Mouse (Mus musculus) neural tube, embryonic 14.5 days (tissue): ENCODE measurements at regions not wholly inside any gene's neighbourhood (a gene's known extent, or its start where the extent isn't known, plus 50 kb on each side); places are given as distances from the start of the nearest gene placed in this dataset.

Experiments
- ATAC-seq: fragments of 200-750 bp; cut with Nextera tagmentation; 2 replicates; pipeline ENCODE4 v1.8.0; 2017; ENCODE audit warnings: low read depth, mild to moderate bottlenecking, moderate TSS enrichment, moderate library complexity
- H3K27ac ChIP-seq: fragments of 300-500 bp; sonication (generic); 2 replicates; pipeline ENCODE4 v1.5.1; 2014; ENCODE audit warnings: low read depth, mild to moderate bottlenecking, control low read depth, low read length, moderate library complexity, mixed read lengths
- H3K27me3 ChIP-seq: fragments of 300-500 bp; sonication (generic); 2 replicates; pipeline ENCODE4 v1.6.1; 2014; ENCODE audit warnings: low read length; ENCODE audit not compliant: control insufficient read depth, insufficient read depth
- H3K36me3 ChIP-seq: fragments of 300-500 bp; sonication (generic); 2 replicates; pipeline ENCODE4 v1.6.1; 2014; ENCODE audit warnings: low read length, mixed read lengths; ENCODE audit not compliant: control insufficient read depth, insufficient read depth
- H3K4me1 ChIP-seq: fragments of 300-500 bp; sonication (generic); 2 replicates; pipeline ENCODE4 v1.6.1; 2014; ENCODE audit warnings: low read length; ENCODE audit not compliant: control insufficient read depth, insufficient read depth
- H3K4me2 ChIP-seq: fragments of 300-500 bp; sonication (generic); 2 replicates; pipeline ENCODE4 v1.6.1; 2014; ENCODE audit warnings: mild to moderate bottlenecking, low read depth, low read length, control low read depth
- H3K4me3 ChIP-seq: fragments of 300-500 bp; sonication (generic); 2 replicates; pipeline ENCODE4 v1.5.1; 2014; ENCODE audit warnings: low read depth, low read length, control low read depth, mixed read lengths
- H3K9ac ChIP-seq: fragments of 300-500 bp; sonication (generic); replicated peaks from 2 replicates; pipeline ENCODE4 v1.6.1; 2014; ENCODE audit warnings: low read depth, mild to moderate bottlenecking, control low read depth, low read length, mixed read lengths
- H3K9me3 ChIP-seq: fragments of 300-500 bp; sonication (generic); 2 replicates; pipeline ENCODE4 v1.6.1; 2016; ENCODE audit warnings: low read length; ENCODE audit not compliant: control insufficient read depth
- WGBS: fragments of 180-500 bp; shearing (Covaris S2); extraction: QIAGEN DNeasy Blood & Tissue Kit; methylation state at CpG from one replicate; pipeline ENCODE4 v1.1.7; 2014; 5-methylcytosine and 5-hydroxymethylcytosine counted together

GRCm38 (mm10) chr7:52399513-52399912, 384.0 kb upstream of the 1700015G11Rik start:
- Histone ChIP-seq H3K27me3 (no peaks in the 10 kb centered on the region), H3K27ac (no peak overlapping the region), H3K4me1 (no peaks in the 10 kb centered on the region), H3K9ac (no peak overlapping the region), H3K4me2 (no peak overlapping the region), H3K36me3 (no peaks in the 10 kb centered on the region), H3K4me3 (no peak overlapping the region), H3K9me3 (no peaks in the 10 kb centered on the region)
- no peak for ATAC-seq
- WGBS: 70% methylated on average over 3 of the region's 3 CpGs

GRCm38 (mm10) chr7:52391793-52392192, 376.3 kb upstream of the 1700015G11Rik start:
- Histone ChIP-seq H3K4me1 (no peaks in the 10 kb centered on the region), H3K27me3 (no peaks in the 10 kb centered on the region), H3K36me3 (no peaks in the 10 kb centered on the region), H3K4me3 (no peak overlapping the region), H3K9me3 (no peaks in the 10 kb centered on the region), H3K27ac (no peak overlapping the region), H3K9ac (no peak overlapping the region), H3K4me2 (no peak overlapping the region)
- ATAC-seq: peak; percentile 71
- WGBS: 19% methylated on average over 2 of the region's 2 CpGs
